Mouse (Mus musculus) CH12.LX (cell line): ENCODE results near the gene Bsn.

Experiments
- CHD1 ChIP-seq: IDR thresholded peaks from 2 replicates; pipeline ENCODE4 v1.6.1; 2012; ENCODE audit warnings: low read depth, low read length, improper control_type of control experiment, inconsistent platforms
- CTCF ChIP-seq, 2 experiments: IDR thresholded peaks in 1 of 2; conservative IDR thresholded peaks in 1 of 2; 2 replicates each; pipeline ENCODE4 v1.5.1; 2011 to 2012; ENCODE audit warnings: low read depth in 2 of 2, low read length in 2 of 2, improper control_type of control experiment in 1 of 2, inconsistent platforms in 1 of 2, mild to moderate bottlenecking in 1 of 2, moderate library complexity in 1 of 2
- ELF1 ChIP-seq: IDR thresholded peaks from 2 replicates; pipeline ENCODE4 v1.6.1; 2014; ENCODE audit warnings: low read depth, mild to moderate bottlenecking, inconsistent platforms, low read length, improper control_type of control experiment
- EP300 ChIP-seq: IDR thresholded peaks from 2 replicates; pipeline ENCODE4 v1.6.1; 2011; ENCODE audit warnings: low read length, improper control_type of control experiment
- GABPA ChIP-seq: IDR thresholded peaks from 2 replicates; pipeline ENCODE4 v1.6.1; 2012; ENCODE audit warnings: low read depth, low read length, improper control_type of control experiment, inconsistent platforms; ENCODE audit not compliant: insufficient replicate concordance
- KAT2A ChIP-seq: IDR thresholded peaks from 2 replicates; pipeline ENCODE4 v1.6.1; 2012; ENCODE audit warnings: low read length, improper control_type of control experiment, inconsistent platforms; ENCODE audit not compliant: insufficient replicate concordance
- MAFK ChIP-seq: IDR thresholded peaks from 2 replicates; pipeline ENCODE4 v1.6.1; 2011; ENCODE audit warnings: low read length, improper control_type of control experiment; ENCODE audit not compliant: insufficient replicate concordance
- MEF2A ChIP-seq: IDR thresholded peaks from 2 replicates; pipeline ENCODE4 v1.6.1; 2014; ENCODE audit warnings: low read depth, mild to moderate bottlenecking, inconsistent platforms, low read length, improper control_type of control experiment, borderline replicate concordance
- POLR2A ChIP-seq: IDR thresholded peaks from 2 replicates; pipeline ENCODE4 v1.6.1; 2011; ENCODE audit warnings: low read depth, mild to moderate bottlenecking, improper control_type of control experiment, low read length
- POLR2AphosphoS2 ChIP-seq: IDR thresholded peaks from 2 replicates; pipeline ENCODE4 v1.6.1; 2011; ENCODE audit warnings: low read depth, low read length, improper control_type of control experiment
- SMC3 ChIP-seq: IDR thresholded peaks from 2 replicates; pipeline ENCODE4 v1.6.1; 2011; ENCODE audit warnings: low read depth, low read length, improper control_type of control experiment
- TBP ChIP-seq: conservative IDR thresholded peaks from 2 replicates; pipeline ENCODE4 v1.6.1; 2011; ENCODE audit warnings: low read depth, low read length, improper control_type of control experiment
- USF1 ChIP-seq: IDR thresholded peaks from 2 replicates; pipeline ENCODE4 v1.6.1; 2014; ENCODE audit warnings: low read depth, mild to moderate bottlenecking, inconsistent platforms, low read length, improper control_type of control experiment
- ZNF384 ChIP-seq: IDR thresholded peaks from 2 replicates; pipeline ENCODE4 v1.6.1; 2012; ENCODE audit warnings: low read depth, low read length, improper control_type of control experiment, inconsistent platforms

DNA sequence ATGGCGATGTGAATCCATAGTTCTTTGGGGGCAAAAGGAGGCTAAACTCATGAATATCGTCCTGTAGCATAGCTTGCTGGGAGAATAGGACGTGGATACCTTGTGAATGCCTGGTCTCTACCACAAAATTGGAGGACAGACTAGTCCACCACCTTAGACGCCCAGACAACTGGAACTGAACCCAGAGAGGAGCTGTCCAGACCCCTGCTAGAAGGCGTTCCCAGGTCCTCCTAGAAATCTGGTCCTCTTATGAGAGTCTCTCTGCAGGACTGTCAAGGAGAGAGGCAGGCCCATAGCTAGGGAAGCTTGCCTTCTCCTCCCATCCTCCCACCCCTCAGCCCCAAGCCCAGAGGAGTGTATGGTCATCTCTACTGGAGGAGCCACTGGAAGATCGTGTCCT is 52.1 kb downstream of the Bsn start:
- TF ChIP-seq CTCF (conservative IDR thresholded peaks at IDR 0.05 in 1 of 2, IDR thresholded peaks at IDR 0.05 in 1 of 2; ENCODE audit: low read depth in 2 of 2, low read length in 2 of 2) (no peak), ZNF384 (no peak), KAT2A (no peak), SMC3 (no peak), POLR2A (no peak), GABPA (no peak), CHD1 (no peak), MEF2A (no peak), TBP (no peak), USF1 (no peak), EP300 (no peak), ELF1 (no peak), MAFK (no peak), POLR2AphosphoS2 (no peak)
